Mouse (Mus musculus) thymus, postnatal 36 days (tissue): ENCODE results near the gene Sox21.

Source experiments
- DNase-seq, 2 experiments: peaks; one replicate each; pipeline ENCODE4 v3.0.0; 2022; ENCODE audit warnings: mixed read lengths in 2 of 2

Sox21 gene

DNA sequence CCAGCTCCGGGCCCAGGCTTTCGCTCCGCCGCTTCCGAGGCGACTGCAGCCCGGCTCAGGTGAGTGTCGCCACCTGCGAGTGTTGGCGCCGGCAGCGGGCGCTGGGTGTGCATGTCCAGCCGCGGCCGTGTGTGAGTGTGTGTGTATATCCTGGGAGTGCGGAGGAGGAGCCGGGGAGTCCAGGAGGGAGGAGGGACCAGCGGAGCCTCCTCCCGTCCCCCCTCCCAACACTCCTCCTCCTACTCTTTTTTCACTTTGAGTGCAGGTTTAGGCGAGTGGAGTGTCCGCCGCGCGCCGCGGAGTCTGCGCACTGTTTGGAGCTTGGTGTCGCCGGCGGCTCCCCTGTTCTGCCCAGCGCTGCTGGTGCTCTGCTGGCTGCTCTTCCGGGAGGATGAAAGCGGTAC, at the start of gene Sox21:
TSS of gene Sox21 (minus strand) at position 145 of the 404 bp plus-strand sequence.
- peak in 1 of 2 experiments; percentile 21 for DNase-seq

DNA sequence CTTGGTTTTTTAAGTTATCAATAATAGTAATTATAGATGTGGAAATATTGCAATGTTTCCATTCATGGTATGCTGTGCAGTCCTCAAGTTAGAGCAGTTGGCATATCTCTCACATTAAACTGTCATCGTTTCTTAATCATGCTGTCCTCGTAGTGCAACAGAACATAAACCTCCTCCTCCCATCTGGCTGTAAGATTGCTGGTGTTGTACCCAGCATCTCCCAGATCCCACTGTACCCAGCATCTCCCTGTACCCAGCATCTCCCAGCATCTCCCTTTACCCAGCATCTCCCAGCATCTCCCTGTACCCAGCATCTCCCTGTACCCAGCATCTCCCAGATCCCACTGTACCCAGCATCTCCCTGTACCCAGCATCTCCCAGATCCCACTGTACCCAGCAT, 49.3 kb upstream of the Sox21 start:
- no peak for DNase-seq

DNA sequence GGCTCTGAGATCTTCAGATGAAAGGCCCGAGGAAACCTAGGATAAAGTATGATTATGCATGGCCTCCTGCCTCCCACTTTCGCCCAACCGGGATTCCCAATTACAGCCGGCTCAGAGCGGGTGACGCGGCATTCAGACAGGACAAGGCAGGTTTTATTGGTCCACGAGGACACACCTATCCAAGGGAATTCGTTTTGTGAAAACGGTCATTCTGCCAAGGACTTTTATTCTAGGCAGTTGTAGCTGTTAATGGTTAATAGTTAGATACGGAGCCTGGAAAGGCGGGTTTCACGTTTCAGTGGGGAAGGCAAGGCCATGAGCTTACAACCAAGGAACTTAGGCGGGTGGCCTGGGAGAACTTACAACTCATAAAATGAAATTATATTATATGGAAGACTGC, 46.1 kb upstream of the Sox21 start:
- no peak for DNase-seq

DNA sequence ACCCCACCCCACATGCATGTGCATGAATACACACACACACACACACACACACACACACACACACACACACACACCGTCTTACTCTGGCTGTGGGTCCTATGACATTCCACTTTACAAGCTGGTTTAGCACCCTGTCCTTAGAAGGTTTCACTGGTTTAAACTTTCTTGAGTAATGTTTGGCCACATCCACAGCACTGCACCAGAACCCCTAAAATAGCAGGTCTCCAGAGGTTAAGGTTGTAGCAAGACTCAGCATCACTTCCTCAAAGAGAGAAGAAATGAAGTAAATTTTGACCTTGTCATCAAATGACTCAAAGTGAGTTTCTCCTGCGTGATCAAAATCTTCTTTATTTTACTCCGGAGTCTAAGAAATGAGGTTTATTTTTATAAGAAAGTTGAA, 45.4 kb upstream of the Sox21 start:
- no peak for DNase-seq

DNA sequence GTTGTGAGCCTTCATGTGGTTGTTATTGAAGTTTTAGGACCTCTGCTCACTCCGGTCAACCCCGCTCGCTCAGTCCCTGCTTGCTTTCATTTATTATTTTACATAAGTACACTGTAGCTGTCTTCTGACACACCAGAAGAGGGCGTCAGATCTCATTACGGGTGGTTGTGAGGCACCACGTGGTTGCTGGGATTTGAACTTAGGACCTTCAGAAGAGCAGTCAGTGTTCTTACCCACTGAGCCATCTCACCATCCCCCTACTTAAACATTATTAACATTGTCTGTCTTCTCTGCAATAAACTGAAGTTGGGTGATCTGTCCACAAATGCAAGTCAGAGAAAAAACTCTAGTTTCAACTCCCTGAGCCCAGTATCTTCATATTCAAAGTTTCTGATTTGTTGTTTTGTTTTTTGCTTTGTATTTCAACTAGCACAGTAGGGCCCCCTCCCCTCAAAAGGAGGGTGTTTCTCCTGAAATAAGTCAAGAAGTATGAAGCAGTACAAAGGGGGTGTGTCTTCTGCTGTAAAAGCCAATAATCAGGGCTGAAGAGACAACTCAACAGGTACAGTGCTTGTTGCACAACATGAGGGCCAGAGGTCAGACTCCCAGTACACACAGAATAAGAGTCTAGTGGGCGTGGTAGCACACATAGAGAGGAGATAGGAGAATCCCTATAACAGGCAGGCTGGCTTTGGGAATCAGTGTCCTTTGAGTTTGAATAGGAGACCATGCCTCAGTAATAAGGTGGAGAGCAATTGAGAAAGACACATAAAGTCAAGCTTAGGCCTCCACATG, 41.1 kb upstream of the Sox21 start:
- DNase-seq, result no peak

DNA sequence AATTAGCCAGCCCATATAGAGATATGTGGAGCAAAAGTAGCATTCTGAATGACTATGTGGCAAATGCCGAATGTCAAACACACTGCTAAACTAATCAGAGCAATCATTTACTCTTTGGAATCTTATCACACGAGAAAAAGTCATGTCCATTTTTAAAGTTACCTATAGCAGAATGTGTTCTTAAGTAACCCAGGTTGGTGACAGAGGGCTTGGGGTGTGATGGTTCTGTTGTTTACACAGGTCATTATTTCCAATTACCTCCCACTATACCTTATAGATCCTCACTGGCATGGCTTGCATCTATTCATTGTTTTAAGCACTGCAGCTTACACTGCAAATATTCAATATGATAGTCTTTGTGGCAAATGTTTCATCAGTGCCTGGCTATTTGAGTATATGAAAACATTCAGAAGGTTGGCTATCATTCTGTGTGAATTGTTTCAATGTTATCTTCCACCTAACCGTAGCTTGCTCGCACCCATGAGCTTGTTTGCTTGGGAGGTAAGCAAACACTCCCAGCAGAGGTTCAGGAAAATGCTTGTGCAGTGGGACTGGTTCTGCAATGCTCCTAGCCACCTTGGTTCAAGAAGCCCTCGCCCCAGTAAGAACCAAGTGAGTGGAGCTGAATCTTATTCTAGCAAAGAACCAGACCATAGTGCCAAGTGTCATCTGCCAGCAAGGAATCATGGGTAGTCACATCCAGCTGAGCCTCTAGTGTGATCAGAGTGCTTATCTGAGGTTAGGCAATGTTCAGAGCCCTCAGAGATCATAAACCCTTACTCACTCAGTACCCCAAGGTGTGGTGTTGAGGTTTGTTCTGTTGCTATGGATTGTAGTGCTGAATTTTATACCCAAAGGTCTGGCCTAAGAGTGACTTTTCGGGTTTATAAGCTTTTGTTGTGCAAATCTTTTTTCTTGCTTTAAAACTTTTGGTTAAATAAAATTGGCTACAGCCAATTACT, 36.0 kb upstream of the Sox21 start:
- no peak for DNase-seq

DNA sequence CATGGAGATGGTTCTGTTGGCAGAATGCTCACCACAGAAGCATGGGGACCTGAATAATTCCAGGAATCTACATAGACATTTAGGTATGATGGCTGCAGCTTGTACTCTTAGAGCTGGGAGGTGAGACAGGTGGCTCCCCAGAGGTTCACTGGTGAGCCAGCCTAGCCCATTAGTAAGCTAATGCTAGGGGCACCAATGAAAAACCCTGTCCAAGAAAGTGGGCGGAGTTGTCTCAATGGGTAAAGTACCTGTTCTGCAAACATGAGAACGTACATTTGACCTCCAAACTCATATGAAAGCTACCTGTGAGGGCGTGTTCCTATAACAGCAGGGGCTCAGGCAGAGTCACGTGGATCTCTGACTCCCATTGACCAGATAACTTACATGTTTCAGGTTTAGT, 32.0 kb upstream of the Sox21 start:
- DNase-seq, result no peak

DNA sequence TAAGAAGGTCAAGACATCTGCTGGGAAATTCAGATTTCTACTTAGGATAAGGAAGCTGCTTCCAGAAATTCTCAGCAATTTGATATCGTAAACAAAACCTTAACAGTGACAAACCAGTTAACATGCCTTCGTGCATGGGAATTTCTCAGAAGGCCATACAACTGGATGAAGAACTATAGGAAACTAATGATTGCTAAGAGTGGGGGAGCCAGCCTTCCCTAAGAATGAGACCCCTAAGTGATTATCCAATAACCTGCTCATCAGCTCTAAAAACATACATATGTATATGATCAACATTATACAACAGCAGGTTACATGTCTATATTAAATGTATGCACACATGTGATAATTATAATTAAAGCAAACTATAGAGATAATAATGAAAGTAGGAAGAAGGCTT, 29.8 kb upstream of the Sox21 start, which contains the start of gene Gm9376:
TSS of gene Gm9376 (plus strand) at position 301 of the 400 bp plus-strand sequence.
- DNase-seq, result no peak

DNA sequence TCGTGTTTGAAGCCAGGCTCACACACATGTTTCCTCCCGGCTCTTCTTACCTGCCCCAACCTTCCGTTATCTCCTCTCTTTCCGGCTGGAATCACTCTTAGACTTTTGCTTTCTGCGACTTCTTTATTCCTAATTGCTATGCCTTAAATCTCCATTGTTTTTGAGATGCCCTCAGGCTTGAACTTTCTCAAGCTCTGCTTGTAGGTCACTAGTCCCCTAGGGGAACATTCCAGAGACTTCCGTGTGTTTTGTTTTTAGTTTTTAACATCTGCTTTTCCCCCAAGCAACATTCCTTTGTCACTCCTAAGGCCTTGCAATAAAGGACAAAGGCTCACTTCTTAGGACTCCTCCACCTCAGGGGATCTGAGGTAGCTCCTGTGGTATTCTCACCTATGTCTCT, 16.6 kb upstream of the Sox21 start:
- DNase-seq, result no peak

DNA sequence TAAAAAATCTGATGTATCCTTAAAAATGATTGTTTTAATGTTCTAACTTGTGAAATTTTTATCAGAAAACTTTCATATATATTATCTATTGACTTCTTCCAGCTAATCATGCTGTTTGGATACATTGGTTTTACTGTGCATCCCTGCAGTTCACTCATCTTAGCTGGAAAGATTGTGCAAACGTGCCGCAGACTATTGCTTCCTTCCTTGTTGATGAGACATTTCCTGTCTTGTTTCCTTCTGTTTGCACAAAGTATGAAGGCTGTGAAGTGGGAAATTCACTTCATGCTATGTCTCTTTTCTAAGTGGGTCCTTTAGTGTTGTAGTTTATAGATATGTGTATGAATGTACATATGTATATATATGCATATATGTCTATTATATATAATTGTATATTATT, 4.6 kb upstream of the Sox21 start:
- no peak for DNase-seq

DNA sequence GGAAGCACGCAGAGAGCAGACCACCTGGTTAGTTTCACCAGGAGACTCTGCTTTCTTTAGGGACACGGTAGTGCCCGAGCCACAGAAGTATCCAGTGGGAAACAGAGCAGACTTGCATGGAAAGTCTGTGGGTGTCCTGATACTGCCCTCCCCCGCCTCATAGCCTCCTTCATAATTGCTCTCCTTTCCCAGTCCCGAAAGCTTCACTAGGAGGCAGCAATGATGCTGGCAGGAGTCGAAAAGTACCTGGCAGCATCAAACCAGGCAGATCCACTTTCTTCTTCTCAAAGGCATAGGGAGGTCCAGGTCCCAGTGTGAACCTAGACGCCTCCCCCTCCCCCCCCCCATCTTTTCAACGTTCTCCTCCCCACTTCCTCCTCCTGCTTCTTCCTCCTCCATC, 2.5 kb upstream of the Sox21 start:
- no peak for DNase-seq

DNA sequence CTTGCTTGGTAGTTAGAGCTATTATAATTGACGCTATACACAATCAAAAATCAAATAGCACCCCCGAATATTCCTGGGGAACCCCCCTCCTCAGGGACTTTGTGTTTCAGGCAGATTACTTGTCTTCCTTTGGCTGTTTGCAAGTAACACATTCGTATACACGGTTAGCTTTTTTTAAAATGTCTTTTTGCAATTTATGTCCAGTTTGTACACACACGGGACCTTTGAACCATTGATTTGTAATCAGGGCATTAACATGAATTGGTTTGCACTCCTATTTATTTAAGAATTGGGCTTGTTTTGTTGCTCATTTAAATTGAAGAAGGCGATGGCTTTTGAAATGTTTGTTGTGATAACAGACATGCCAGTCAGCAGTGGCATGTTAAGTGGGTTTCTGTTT, 956 bp upstream of the Sox21 start:
- no peak for DNase-seq

DNA sequence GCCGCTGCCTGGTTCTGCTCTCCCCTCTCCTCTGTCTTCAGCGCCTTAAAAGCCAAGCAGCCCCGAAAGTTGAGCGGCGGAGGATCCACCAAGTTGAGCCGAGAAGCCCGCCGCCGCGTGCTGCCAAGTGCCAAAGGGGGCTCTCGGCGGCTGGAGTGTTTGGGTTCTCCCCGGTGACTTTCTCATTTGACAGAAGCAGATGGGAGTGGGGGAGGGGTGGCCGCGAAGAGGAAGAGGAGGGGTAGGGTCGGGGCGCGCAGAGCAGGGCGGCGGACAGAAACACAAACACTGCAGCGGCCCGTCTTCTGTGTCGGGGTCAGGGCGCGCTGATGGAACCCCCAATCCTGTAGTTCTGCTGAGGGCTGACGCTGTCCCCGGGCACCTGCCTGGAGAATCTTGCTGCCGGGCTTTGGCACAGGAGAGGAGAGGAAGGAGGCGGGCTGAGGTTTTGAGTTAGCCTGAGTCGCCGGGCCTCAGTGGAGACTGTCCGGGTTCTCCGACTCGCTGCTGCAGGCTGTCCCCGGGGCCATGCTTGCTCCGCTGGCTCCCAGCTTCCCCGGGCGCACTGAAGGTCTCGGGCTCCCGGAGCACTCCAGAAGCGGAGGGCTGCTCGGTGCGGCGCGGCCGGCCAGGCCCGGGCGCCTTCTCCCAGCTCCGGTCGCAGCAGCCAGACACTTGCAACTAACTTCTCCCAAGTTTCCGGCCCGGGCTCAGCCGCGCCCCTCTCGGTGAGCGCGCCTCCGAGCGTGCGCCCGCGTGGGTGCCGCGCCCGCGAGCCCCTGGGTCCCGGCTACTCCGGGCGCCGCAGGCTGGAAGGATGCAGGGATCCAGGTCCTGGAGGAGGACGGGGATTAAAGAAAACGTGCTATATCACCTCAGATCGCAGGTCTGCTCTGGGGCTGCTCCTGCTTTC, 601 bp downstream of the Sox21 start:
- peak; percentile 19 to 27 for DNase-seq

DNA sequence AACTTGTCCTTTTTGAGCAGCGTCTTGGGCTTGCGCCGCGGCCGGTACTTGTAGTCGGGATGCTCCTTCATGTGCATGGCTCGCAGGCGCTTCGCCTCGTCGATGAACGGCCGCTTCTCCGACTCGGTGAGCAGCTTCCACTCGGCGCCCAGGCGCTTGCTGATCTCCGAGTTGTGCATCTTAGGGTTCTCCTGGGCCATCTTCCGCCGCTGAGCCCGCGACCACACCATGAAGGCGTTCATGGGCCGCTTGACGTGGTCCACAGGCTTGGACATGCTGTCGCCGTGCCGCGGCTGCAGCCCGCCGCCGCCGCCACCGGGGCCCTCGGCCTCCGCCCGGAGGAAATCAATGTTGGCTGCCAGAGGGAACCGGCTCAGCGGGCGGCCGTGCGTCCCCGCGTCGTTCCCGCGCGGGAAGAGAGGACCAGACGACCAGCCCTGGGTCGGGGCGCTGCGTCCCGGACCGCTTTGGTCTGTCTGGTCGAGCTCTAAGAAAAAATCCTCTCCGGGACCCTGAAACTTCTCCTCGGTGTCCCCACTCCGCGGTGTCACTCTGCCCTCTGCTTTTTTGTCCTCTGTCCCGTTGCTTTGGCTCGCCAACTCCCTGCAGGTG, 1.4 kb downstream of the Sox21 start:
- peak; percentile 11 to 21 for DNase-seq

DNA sequence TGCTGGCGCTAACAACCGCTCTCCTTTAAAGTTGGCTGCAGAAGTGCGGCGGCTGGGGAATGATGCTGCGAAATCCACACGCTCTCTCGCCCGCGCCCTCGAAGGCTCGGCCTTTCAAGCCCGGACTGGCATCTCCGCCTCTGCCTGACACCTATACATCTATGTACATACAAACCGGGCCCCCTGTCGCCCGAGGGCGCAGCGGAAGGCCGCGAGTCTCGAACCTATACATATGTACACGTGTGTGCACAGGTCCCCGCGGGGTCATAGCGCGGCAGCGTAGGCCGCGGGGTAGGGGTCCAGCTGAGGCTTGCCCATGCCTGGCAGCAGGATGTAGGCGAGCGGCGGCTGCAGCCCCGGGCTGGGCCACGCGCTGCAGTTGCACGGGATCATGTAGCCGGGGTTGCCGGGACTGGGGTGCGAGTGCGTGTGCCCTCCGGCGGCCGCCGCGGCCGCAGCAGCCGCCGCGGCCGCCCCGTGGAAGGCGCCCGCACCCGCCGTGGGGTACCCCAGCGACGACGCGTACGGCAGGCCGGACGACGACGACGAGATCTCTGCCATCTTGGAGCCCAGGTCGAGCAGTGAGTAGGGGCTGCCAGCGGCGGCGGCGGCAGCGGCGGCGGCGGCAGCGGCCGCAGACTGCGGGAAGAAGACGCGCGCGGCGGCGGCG, 2.2 kb downstream of the Sox21 start:
- DNase-seq, result peak in 1 of 2 experiments; percentile 20

DNA sequence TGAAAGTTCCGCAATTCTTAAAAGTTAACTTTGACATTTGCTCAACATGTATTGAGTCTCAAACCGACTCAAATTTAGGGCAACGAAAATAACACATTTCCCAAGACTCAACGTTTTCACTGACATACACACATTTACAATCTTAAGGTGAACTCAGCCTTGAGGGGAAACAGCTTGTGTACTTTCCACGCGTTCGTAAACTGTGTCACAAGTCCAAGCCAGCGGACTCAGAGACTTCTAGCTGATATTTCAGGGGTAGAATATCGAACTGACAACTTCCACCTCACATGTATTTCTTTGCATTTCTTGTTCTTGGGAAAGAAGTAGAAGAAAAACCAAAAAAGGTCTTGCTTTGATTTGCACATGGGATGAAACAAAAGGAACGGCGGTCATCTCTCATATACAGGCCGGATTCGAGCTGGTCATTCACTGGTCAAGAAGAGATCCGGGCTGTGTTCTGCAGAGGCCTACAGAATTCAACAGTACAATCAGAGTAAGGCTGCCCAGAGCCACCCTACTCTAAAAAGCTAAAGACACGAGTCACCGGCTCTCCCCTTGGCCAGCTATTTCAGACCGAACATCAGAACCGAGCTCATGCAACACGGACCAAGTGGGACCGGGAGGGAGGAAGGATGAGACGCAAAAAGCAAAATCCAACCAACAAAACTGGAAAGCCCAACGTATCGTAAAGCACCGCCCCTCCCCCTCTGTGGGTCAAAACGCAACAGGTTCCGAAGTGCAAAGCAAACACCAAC, 2.9 kb downstream of the Sox21 start:
- DNase-seq, result no peak

DNA sequence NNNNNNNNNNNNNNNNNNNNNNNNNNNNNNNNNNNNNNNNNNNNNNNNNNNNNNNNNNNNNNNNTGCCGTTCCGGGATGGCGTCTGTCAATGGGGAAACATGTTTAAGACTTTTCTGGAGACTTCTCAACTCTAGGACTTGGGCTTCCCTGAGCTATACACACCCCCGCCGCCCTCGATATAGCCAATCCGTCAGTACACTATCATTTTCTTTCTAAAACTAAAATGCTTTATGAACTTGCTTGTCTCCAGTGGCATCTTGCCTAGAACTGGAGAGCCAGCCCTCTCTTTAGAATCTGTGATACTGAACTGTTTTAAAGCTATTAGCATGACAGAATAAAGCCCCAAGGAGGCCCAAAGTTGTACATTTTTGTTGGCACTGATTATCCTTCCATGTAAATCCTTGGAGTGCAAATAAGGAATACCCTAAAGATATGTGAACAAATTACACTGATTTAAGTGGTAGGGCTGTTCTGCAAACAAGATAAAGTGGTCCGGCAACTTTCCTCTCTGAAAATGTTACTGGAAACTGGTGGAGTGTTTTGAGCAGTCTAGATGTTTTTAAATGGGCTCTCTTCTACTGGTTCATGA, 4.4 kb downstream of the Sox21 start:
- no peak for DNase-seq

DNA sequence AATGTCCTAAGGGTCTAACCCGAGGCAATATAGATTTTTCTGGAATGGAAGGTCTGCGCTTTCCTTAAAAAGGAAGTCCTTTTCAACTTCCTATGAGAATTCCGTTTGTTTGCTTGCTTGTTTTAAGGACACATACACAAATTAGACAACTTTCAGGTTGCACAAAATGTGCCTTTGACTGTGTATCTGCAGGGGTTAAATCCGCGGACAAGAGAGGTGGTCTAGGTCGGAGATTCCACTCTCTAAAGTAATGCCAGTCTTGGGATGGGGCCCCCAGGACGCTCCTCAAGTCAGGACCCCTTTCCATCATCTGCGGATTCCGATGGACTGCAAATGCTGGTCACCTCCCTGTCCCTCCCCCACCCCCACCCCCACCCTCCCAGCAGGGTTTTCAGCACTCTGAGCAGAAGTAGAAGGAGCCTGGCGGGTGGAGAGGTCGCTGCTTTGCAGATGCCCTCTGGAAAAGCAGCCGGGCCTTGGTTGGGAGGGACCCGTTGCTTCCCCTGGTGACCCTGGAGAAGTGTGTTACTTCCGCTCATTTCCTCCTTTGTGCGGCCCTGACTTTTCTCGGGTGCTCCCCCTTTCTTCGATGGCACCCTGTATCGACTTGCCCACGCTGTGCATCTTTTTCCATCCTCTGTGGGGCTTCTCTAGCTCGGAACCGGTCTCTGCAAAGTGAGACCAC, 10.2 kb downstream of the Sox21 start:
- no peak for DNase-seq

DNA sequence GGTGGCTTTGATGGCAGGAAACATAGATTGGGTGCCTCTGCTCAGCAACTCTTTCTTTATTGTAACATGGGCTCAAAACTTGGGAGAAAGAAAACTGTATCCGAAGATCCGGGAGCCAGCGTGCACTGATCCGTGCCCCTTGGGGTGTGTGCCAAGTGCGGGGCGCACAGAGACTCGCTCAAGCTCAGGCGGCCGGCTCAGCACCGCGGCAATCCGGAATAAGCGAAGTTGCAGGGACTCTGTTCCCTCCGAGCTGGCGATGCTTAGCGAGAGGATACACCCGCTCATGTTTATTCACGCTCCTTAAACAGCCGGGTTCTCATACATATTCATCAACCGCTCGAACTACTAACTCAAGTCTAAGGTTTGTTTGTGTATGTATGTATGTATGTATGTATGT, 10.9 kb downstream of the Sox21 start:
- DNase-seq, result no peak
